Mouse (Mus musculus) gastrocnemius, postnatal 14 days (tissue): ENCODE measurements around the gene Anks1. TPM values are rescaled to one million over a fixed set of nuclear protein-coding genes. Genes with fewer than 3 reads are reported as not detected.
"Not testable (repeated sequence)": the region's sequence is repeated elsewhere in the genome, so short reads cannot be mapped to it uniquely, and the experiment has no call there.

Source experiments
- DNase-seq: peaks from one replicate; pipeline ENCODE4 v3.0.0; 2021; ENCODE audit warnings: mixed read lengths
- intact Hi-C: fragments of 180-260 bp; cut with DNase I; formaldehyde crosslinking; loops from one replicate; pipeline ENCODE4 v1.15.1; 2025; ENCODE audit warnings: low total_unique reads
- total RNA-seq, 2 experiments: library from RNA; stranded (reverse); gene quantifications; 2 replicates each; pipeline ENCODE4 v1.2.3; 2021

Gene Anks1
- total RNA-seq, 2 experiments from 2014 or later, result 13.9 to 14.6 TPM

DNA sequence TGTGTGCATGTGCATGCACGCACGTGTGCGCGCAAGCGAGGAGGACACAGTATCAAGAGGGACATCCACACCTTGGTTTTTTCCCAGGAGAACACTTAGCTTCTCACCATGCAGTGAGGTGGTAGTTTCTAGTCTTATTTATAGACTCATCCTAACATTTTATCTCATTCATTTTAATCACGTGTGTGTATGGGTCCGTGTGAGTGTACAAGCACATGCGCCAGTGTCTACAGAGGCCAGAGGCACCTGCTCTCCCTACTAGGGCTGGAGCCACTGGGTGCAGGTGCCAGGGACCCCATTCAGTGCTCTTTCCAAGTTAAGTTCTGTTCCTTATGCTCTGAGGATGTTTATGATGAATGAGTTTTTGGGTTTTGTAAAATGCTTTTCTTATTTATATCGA, 48.5 kb downstream of the Anks1 start:
- intact Hi-C loops, result no loop called here
- DNase-seq, result no peak

- no peak for DNase-seq
- intact Hi-C loops, result no loop called here
Measured at GRCm38 (mm10) chr17:27960128-27961111, 51.3 kb downstream of the Anks1 start.

DNA sequence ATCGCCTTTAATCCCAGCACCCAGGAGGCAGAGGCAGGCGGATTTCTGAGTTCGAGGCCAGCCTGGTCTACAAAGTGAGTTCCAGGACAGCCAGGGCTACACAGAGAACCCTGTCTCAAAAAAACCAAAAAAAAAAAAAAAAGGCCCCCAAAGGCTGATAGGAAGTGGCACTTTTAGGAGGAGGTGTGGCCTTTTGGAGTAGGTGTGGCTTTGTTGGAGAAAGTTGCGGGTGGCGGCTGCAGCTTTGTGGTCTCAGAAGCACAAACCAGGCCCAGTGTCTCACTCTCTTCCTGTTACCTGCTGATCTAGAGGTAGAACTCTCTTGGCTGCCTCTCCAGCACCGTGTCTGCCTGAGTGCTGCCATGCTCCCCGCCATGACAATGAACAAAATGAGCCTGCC, 54.0 kb downstream of the Anks1 start:
- intact Hi-C loops, DNase-seq: not testable (repeated sequence)

DNA sequence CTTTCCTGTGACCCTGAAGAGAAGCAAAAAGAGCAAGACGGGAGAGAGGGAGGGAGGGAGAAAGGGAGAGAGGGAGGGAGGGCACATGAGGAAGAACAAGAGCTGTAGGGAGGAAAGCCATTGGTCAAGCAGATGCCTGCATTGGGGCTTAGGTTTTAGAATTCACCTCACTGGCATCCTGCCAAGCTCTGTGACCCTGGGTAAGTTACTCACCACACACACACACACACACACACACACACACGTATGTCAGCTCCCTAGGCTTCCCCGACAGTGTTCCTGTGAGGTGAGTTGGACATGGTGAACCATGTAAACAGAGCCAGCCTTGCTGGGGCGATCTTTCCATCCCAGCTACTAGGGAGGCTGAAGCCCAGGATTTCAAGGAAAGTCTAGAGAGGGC, 55.5 kb downstream of the Anks1 start:
- intact Hi-C loops, result no loop called here
- no peak for DNase-seq

GRCm38 (mm10) chr17:27965292-27965691, 56.2 kb downstream of the Anks1 start:
- intact Hi-C loops, result no loop called here
- no peak for DNase-seq

DNA sequence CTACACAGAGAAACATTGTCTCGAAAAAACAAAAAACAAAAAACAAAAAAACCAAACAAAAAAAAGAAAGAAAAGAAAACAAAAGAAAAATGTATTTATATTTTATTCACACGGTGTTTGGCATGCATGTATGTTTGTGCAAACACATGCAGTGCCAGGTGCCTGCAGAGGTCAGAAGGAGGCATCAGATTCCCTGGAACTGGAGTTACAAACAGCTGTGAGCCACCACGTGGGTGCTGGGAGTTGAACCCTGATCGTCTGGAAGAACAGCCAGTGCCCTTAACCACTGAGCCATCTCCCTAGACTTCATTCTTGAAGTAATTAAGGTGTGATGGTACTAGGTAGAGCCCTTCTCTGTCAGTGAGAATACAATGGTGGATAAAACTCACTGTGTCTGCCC, 57.0 kb downstream of the Anks1 start:
- no peak for DNase-seq
- intact Hi-C loops, result loop anchor here (2.0 kb wide), 1 partner anchor 23 kb away; no protein-coding TSS in a partner anchor

DNA sequence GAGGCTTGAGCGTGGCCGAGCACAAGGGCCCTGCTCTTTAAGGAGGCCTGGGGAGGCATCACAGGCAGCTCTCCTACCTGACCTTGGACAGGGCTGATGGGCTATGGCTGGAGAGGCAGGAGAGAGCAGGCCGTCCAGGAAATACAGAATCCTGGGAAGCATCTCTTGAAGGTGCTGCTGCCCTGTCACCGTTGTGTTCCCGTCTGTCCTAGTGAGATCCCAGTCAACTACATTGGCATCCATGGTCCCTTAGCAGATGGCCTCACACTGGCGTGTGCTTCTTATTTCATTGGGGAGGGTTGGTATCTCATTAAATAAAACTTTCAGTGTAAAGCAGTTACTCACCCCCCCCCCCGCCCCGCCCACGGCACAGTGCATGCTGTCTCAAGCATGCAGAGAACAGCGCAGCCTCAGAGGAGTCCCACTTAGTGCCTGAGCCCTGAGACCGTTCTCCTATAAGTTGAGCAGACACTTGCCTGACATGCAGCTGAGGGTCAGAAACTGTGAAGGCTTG, 57.5 kb downstream of the Anks1 start:
- intact Hi-C loops, result loop anchor here (2.0 kb wide), 1 partner anchor 24 kb away; no protein-coding TSS in a partner anchor
- DNase-seq, result no peak

GRCm38 (mm10) chr17:27967529-27967928, 58.4 kb downstream of the Anks1 start:
- intact Hi-C loops, result loop anchor here (2.0 kb wide), 1 partner anchor 25 kb away; no protein-coding TSS in a partner anchor
- DNase-seq, result no peak

GRCm38 (mm10) chr17:27968033-27968750, 59.1 kb downstream of the Anks1 start:
- no peak for DNase-seq
- intact Hi-C loops, result no loop called here

DNA sequence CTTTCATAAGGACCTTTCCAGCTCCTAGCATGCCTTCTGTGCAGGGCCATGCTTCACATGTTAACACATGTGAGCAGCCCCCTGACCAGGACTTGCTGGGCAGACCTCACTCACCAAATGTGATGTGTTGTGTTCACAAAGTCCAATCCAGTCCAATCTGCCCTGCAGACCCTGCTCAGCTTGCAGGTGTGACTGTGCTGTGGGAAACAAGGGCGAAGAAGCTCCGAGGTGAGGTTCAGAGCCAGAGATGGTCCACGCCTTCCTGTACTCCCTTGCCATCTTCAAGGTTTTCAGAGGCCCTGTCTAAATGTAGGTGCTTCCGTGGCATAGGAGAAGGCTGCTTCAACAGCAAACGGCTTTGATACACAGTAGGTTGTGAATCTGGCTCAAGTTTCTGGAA, 59.8 kb downstream of the Anks1 start:
- intact Hi-C loops, result no loop called here
- DNase-seq, result no peak

DNA sequence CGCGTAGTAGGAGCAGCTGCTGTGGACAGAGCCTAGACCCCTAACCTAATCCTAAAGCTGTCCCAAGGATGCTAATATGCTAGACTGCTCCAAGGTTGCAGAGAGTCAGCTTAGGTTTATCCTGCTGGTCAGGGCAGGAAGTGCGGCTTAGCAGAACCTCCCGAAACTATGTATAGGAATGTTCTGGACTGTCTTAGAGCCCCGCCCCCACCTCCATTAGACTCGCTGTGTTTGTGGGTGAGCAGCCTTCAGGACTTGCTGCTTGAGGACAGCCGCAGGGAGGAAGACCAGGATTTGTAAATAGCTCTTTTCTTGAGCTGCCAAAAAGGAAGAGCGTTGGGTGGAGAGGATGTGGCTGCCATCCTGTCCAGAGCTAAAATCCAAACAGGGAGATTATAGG, 60.3 kb downstream of the Anks1 start:
- DNase-seq, result no peak

DNA sequence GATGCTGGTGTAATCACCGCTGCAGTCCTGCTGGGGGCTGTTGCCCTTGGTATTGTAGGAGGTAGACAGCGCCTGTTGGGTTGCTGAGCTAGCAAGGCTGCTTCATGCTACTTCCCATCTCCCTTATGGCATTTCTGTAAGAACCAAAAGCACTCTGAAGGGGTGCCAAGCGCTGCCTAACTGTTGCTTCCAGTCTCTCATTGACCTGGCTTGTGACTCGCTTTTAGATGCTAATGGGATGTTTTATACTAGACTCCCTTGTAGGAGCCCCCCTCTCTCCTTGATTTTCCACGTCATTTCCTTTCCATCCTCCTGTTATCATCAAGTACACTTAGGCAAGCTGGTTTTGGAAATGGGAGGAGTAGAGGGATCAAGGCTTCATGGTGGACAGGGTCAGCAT, 60.8 kb downstream of the Anks1 start:
- intact Hi-C loops, result no loop called here
- DNase-seq, result no peak

More for the DNA sequence above, 60.3 kb downstream of the Anks1 start:
- intact Hi-C loops, result no loop called here

DNA sequence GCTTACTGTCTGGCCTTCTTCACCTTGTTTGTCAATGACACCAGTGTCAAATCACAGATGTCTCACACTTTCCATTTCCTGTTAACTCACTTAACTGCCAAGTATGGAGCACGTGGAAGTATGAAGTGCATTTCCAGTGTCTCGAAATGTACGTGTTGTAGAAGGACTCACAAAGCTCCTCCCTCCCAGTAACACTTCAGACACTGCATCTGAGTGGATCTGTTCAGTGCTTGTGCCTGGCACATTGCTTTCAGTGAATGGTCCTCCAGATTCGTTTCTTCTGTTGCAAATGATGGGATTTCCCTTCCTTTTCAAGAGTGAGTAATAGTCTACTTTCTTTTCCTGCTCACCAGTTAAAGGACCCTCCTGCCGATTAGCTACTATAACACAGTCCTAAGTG, 61.2 kb downstream of the Anks1 start:
- DNase-seq, result no peak

DNA sequence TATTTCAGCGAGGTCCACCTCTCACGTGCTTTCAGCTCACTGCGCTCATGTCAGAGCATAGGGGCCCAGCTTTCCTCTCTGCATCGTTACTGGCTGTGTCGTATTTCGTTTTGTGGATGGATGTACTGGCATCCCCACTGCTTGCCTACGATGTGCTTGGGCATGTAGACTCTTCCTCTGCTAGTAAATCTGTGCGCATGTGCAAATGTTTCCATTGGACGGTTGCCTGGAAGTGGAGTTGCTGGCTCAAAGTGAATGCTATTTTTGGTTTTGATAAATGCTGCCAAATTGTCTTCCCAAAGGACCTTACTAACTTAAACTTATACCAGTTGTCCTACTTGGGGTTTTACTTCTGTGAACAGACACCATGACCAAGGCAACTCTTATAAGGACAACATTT, 62.4 kb downstream of the Anks1 start:
- DNase-seq, result peak; percentile 73
- intact Hi-C loops, result no loop called here

More for the DNA sequence above, 61.2 kb downstream of the Anks1 start:
- intact Hi-C loops, result no loop called here

DNA sequence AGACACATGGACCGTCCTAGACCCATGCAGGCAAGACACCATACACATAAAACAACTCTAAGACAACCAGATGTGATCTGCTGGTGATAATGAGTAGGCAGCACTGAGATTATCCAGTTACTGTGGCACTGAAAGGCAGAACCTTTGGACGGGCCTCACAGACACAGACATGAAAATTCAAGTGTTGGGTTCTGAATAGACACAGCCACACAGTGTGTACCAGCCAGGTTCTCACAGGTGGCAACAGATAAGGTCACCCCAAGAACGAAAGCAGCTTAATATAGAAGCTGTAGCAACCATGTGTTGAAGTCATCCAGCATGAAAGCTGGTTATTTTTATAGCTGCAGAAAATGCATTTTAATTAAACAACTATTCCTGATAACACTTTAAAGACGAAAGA, 64.2 kb downstream of the Anks1 start:
- intact Hi-C loops, result no loop called here
- no peak for DNase-seq

DNA sequence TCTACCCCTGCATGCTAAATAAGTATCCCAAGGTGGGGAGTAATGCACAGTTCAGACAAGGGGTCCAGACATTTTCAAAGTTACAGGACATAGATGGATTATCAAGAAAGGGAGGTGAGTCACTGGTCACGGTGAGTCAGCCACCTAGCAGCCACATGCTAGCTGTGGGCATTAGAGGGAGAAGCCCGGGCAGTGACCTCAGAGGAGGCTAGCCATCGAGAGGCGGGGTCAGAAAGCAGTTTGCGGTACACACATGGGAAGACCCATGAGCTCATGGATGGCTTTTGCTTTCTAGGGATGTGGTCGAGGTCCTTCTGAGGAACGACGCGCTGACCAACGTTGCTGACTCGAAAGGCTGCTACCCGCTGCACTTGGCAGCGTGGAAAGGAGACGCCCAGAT, 67.2 kb downstream of the Anks1 start:
- intact Hi-C loops, result no loop called here
- no peak for DNase-seq

- DNase-seq, result no peak
- intact Hi-C loops, result no loop called here
Measured at GRCm38 (mm10) chr17:27977008-27977636, 68.0 kb downstream of the Anks1 start.

GRCm38 (mm10) chr17:27980391-27980955, 71.4 kb downstream of the Anks1 start:
- intact Hi-C loops, result loop anchor here (5.0 kb wide), 1 partner anchor 68 kb away; no protein-coding TSS in a partner anchor
- DNase-seq, result no peak

DNA sequence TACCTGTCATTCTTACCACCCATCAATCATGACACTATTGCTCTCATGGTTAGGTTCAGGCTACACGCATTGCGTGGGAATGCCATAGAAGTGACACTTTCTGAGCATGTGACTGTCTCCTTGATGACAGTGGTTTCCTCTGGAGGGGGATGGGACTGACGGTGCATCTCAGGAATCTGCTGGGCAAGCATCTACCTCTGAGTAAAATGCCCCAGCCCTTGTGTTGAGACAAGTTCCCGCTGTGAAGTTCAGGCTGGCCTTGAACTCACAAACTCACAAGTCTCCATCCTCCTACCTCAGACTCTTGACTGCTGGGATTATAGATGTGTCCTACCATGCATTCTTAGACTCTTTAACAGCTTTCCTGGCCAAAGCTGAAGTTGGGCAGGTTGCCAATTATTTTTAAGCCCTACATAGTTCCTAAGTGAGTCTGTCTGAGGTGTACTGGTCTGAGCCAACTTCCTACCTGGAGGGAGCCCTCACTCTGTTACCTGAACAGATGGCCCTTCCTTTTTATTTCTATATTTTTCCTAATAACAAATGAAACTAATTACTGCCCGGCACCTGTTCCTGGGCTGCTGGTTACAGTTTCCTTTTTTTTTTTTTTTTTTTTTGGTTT, 72.5 kb downstream of the Anks1 start:
- intact Hi-C loops, result loop anchor here (5.0 kb wide), 1 partner anchor 69 kb away; no protein-coding TSS in a partner anchor
- no peak for DNase-seq
